9 mouse cellular contexts compared by ENCODE assay signal in the genomic region with DNA sequence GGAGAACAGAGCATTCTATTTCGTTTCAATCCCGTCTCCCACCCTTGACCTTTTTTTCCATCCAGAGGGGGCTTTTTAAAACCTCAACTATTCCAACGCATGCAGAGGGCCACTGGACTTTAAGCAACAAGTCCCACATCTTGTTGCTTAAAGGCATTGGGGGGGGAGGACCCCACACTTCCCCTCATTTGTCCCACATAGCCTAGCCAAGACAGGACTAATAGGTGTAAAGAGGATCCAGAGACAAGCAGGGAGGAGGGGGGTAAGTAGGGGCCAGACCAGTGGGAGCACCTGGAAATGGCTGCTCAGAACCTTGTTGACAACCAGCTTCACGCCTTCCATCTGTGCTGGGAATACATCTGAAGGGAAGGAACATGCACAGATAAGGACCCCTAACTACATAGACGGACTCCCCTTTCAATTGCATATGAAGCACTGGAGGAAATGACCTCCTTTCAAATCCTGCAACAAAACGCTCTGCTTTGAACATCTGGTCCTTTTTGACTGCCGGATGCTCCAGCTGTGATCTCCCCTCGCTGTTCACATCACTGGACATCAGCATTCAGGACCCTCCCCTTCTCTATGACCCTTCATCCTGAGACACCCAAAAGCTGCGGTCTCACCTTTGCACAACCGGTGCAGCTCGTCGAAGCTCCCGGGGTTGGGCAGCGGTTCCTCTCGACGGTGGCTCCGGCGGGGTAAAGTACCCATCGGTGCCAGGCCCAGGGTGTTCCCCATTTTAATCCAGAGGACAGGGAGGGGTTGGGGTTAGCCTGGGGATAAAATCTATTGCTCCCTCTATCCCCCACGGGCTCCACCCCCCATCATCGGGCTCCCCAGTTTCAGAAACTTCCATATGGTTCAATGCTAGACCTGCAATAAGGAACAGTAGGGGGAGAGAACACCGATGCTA. TPM values are rescaled to one million over a fixed set of nuclear protein-coding genes. Genes with fewer than 3 reads are reported as not detected.
DNase-seq lines count a peak whose midpoint lies in the region; ATAC-seq and TF ChIP-seq lines count a peak whose summit lies in the region.
"Had no signal": no experiment of that assay in that cellular context is flagged by ENCODE, and none has a peak within 500 bp of the region (broad histone marks: within the 10 kb centered on the region; RNA-seq: fewer than 3 reads in every experiment).

No protein-coding gene starts in this region.

- no peak for TF ChIP-seq POLR2A in spleen, adult 2 months (IDR thresholded peaks at IDR 0.05; ENCODE audit: low read depth, low read length)

- H3K4me1 ChIP-seq in spleen, adult 2 months (ENCODE audit: control insufficient read depth, insufficient read depth, insufficient read length) = peaks cover 11% of the 10 kb centered on the region; the same call in 1 of the 2 replicates
- peaks cover 13% of the 10 kb centered on the region for H3K4me1 ChIP-seq in forebrain, embryonic 12.5 days
- peaks cover 11% of the 10 kb centered on the region for H3K4me1 ChIP-seq in kidney, postnatal 0 days (replicated peaks; ENCODE audit: insufficient read depth, low read length)
- H3K4me1 ChIP-seq in midbrain, embryonic 16.5 days (ENCODE audit: control insufficient read depth, insufficient read depth, low read length) = peaks cover 10% of the 10 kb centered on the region

- H3K4me3 ChIP-seq in spleen, adult 2 months (ENCODE audit: extremely low read depth, insufficient read depth, insufficient read length) = peak overlapping the region; percentile 69
- peak overlapping the region; percentile 55 for H3K4me3 ChIP-seq in forebrain, embryonic 12.5 days (replicated peaks)
- H3K4me3 ChIP-seq in kidney, postnatal 0 days (replicated peaks; ENCODE audit: low read depth, low read length) = peak overlapping the region; percentile 49
- H3K4me3 ChIP-seq in midbrain, embryonic 16.5 days (ENCODE audit: low read depth, low read length) = peak overlapping the region; percentile 60

- ATAC-seq in cerebellum, adult (ENCODE audit: insufficient number of reproducible peaks, low FRiP score, low TSS enrichment) = peak; percentile 1; the same call in 1 of the 2 replicates
- peak; percentile 34 for ATAC-seq in forebrain, embryonic 12.5 days (ENCODE audit: low FRiP score)
- ATAC-seq in kidney, postnatal 0 days (replicated peaks; ENCODE audit: low FRiP score, low read depth) = no peak; the same call in 1 of the 2 replicates
- ATAC-seq in midbrain, embryonic 16.5 days = peak; percentile 1

- H3K36me3 ChIP-seq in spleen, adult 2 months (ENCODE audit: control insufficient read depth, insufficient read depth, low read length) = peaks cover 4% of the 10 kb centered on the region; the same call in 1 of the 2 replicates
- H3K36me3 ChIP-seq in forebrain, embryonic 12.5 days (replicated peaks) = peaks cover 23% of the 10 kb centered on the region
- H3K36me3 ChIP-seq in kidney, postnatal 0 days (ENCODE audit: insufficient read depth, low read length) = peaks cover 10% of the 10 kb centered on the region
- H3K36me3 ChIP-seq in midbrain, embryonic 16.5 days (ENCODE audit: control insufficient read depth, insufficient read depth, low read length) = peaks cover 9% of the 10 kb centered on the region

- peak overlapping the region; percentile 61 for H3K9ac ChIP-seq in forebrain, embryonic 12.5 days
- peak overlapping the region; percentile 64 for H3K9ac ChIP-seq in kidney, postnatal 0 days (ENCODE audit: low read depth, low read length)
- peak overlapping the region; percentile 65 for H3K9ac ChIP-seq in midbrain, embryonic 16.5 days (ENCODE audit: low read depth, low read length)

- H3K9me3 ChIP-seq in forebrain, embryonic 12.5 days = no peaks in the 10 kb centered on the region
- no peaks in the 10 kb centered on the region for H3K9me3 ChIP-seq in kidney, postnatal 0 days (replicated peaks; ENCODE audit: low read length)
- H3K9me3 ChIP-seq in midbrain, embryonic 16.5 days (replicated peaks; ENCODE audit: control insufficient read depth, low read length, poor library complexity, severe bottlenecking) = no peaks in the 10 kb centered on the region

- H3K27ac ChIP-seq in spleen, adult 2 months (ENCODE audit: insufficient read depth, low read length) = no peak overlapping the region
- 0 out of 2 replicates have a peak overlapping the region, but pooled peaks have one; percentile 26 for H3K27ac ChIP-seq in forebrain, embryonic 12.5 days
- no peak overlapping the region for H3K27ac ChIP-seq in kidney, postnatal 0 days
- H3K27ac ChIP-seq in midbrain, embryonic 16.5 days (ENCODE audit: low read length) = peak overlapping the region; percentile 65

- peak overlapping the region; percentile 86 for H3K4me2 ChIP-seq in forebrain, embryonic 12.5 days
- H3K4me2 ChIP-seq in kidney, postnatal 0 days (ENCODE audit: low read length) = peak overlapping the region; percentile 92
- H3K4me2 ChIP-seq in midbrain, embryonic 16.5 days (ENCODE audit: low read length) = peak overlapping the region; percentile 73

- no peaks in the 10 kb centered on the region for H3K27me3 ChIP-seq in spleen, adult 2 months (ENCODE audit: control insufficient read depth, insufficient read depth, low read length)
- H3K27me3 ChIP-seq in forebrain, embryonic 12.5 days = no peaks in the 10 kb centered on the region
- no peaks in the 10 kb centered on the region for H3K27me3 ChIP-seq in kidney, postnatal 0 days (ENCODE audit: insufficient read depth, low read length)
- no peaks in the 10 kb centered on the region for H3K27me3 ChIP-seq in midbrain, embryonic 16.5 days (ENCODE audit: control insufficient read depth, insufficient read depth, low read depth, low read length)
- H3K27me3 ChIP-seq: Patski had no signal

- 11% methylated on average over 22 of the region's 22 CpGs for WGBS in spleen, adult 2 months
- 5% methylated on average over 22 of the region's 22 CpGs for WGBS in forebrain, embryonic 12.5 days
- 6% methylated on average over 22 of the region's 22 CpGs for WGBS in kidney, postnatal 0 days
- 6% methylated on average over 22 of the region's 22 CpGs for WGBS in midbrain, embryonic 16.5 days

- no peak for TF ChIP-seq CTCF in spleen, adult 2 months (IDR thresholded peaks at IDR 0.05; ENCODE audit: extremely low read depth, insufficient read depth, insufficient read length, insufficient replicate concordance)
- TF ChIP-seq CTCF in kidney, postnatal 0 days (IDR thresholded peaks at IDR 0.05; ENCODE audit: low read depth) = no peak

- DNase-seq in cerebellum, postnatal 25 days = no peak
- peak in 1 of 2 experiments; percentile 15 for DNase-seq in spleen, adult 2 months (ENCODE audit: low read depth in 1 of 2, low spot score in 2 of 2)
- DNase-seq in spleen, postnatal 14 days (ENCODE audit: low spot score in 2 of 2) = no peak
- peak; percentile 21 for DNase-seq in kidney, postnatal 0 days (ENCODE audit: low spot score)
- DNase-seq in spleen, postnatal 36 days (ENCODE audit: low spot score in 2 of 2) = no peak

RNA-seq across cellular contexts. Expression of a gene that starts 0.8 kb away (rescaled TPM):
- 17.5 and 20.3 TPM in 2 replicates for polyA plus RNA-seq in spleen, adult 2 months (2012; rRNA removed)
- 29.4 and 31.6 TPM in 2 replicates for polyA plus RNA-seq in forebrain, embryonic 12.5 days (2016; fragmentation: Nextera tagmentation; extraction: Ambion mirVana)
- 32.3 and 32.4 TPM in 2 replicates for polyA plus RNA-seq in kidney, postnatal 0 days (2015; fragmentation: Nextera tagmentation; extraction: Ambion mirVana)
- 46.8 and 58.3 TPM in 2 replicates for polyA plus RNA-seq in midbrain, embryonic 16.5 days (2015; fragmentation: Nextera tagmentation; extraction: Ambion mirVana)

RNA-seq across cellular contexts. Expression of a gene that starts 3.3 kb away (rescaled TPM):
- 1.2 and 1.8 TPM in 2 replicates for polyA plus RNA-seq in spleen, adult 2 months (2012; rRNA removed)
- 1.5 and 2.6 TPM in 2 replicates for polyA plus RNA-seq in forebrain, embryonic 12.5 days (2016; fragmentation: Nextera tagmentation; extraction: Ambion mirVana)
- 20.2 and 21.1 TPM in 2 replicates for polyA plus RNA-seq in kidney, postnatal 0 days (2015; fragmentation: Nextera tagmentation; extraction: Ambion mirVana)
- polyA plus RNA-seq in midbrain, embryonic 16.5 days (2015; fragmentation: Nextera tagmentation; extraction: Ambion mirVana) = 2.1 and 3.1 TPM in 2 replicates
- polyA plus RNA-seq: Patski had no signal

RNA-seq across cellular contexts. Expression of a gene that starts 7.8 kb away (rescaled TPM):
- not detected in 2 replicates for polyA plus RNA-seq in spleen, adult 2 months (2012; rRNA removed)
- 0.22 and 0.23 TPM in 2 replicates for polyA plus RNA-seq in forebrain, embryonic 12.5 days (2016; fragmentation: Nextera tagmentation; extraction: Ambion mirVana)
- 1.1 and 1.7 TPM in 2 replicates for polyA plus RNA-seq in kidney, postnatal 0 days (2015; fragmentation: Nextera tagmentation; extraction: Ambion mirVana)
- 0.38 and 0.47 TPM in 2 replicates for polyA plus RNA-seq in midbrain, embryonic 16.5 days (2015; fragmentation: Nextera tagmentation; extraction: Ambion mirVana)

RNA-seq across cellular contexts. Expression of a gene that starts 12.6 kb away (rescaled TPM):
- 237 and 307 TPM in 2 replicates for polyA plus RNA-seq in spleen, adult 2 months (2012; rRNA removed)
- polyA plus RNA-seq in forebrain, embryonic 12.5 days (2016; fragmentation: Nextera tagmentation; extraction: Ambion mirVana) = 12.6 and 15.3 TPM in 2 replicates
- 38.8 and 50.1 TPM in 2 replicates for polyA plus RNA-seq in kidney, postnatal 0 days (2015; fragmentation: Nextera tagmentation; extraction: Ambion mirVana)
- polyA plus RNA-seq in midbrain, embryonic 16.5 days (2015; fragmentation: Nextera tagmentation; extraction: Ambion mirVana) = 15.9 and 19.3 TPM in 2 replicates

RNA-seq across cellular contexts. Expression of a gene that starts 25.5 kb away (rescaled TPM):
- polyA plus RNA-seq in spleen, adult 2 months (2012; rRNA removed) = 3.8 and 4.4 TPM in 2 replicates
- 6.7 and 7.0 TPM in 2 replicates for polyA plus RNA-seq in forebrain, embryonic 12.5 days (2016; fragmentation: Nextera tagmentation; extraction: Ambion mirVana)
- polyA plus RNA-seq in kidney, postnatal 0 days (2015; fragmentation: Nextera tagmentation; extraction: Ambion mirVana) = 8.9 and 9.9 TPM in 2 replicates
- 15.1 and 20.7 TPM in 2 replicates for polyA plus RNA-seq in midbrain, embryonic 16.5 days (2015; fragmentation: Nextera tagmentation; extraction: Ambion mirVana)

Comparison
In these comparisons a context has a peak if more than half of its experiments do, and no peak if none do; other contexts are left out.
1. H3K27ac ChIP-seq: peak in forebrain, embryonic 12.5 days (single experiment) and midbrain, embryonic 16.5 days (single experiment); none in spleen, adult 2 months (single experiment) and kidney, postnatal 0 days (single experiment).
2. Peak in every context shown above with its lines, with median percentiles within 50 percentile points of each other: H3K4me3 ChIP-seq, H3K4me2 ChIP-seq and H3K9ac ChIP-seq.